Mouse (Mus musculus): ENCODE measurements around the gene Sema6c.
"Not testable (repeated sequence)": the region's sequence is repeated elsewhere in the genome, so short reads cannot be mapped to it uniquely, and the experiment has no call there.

The Sema6c gene

DNA sequence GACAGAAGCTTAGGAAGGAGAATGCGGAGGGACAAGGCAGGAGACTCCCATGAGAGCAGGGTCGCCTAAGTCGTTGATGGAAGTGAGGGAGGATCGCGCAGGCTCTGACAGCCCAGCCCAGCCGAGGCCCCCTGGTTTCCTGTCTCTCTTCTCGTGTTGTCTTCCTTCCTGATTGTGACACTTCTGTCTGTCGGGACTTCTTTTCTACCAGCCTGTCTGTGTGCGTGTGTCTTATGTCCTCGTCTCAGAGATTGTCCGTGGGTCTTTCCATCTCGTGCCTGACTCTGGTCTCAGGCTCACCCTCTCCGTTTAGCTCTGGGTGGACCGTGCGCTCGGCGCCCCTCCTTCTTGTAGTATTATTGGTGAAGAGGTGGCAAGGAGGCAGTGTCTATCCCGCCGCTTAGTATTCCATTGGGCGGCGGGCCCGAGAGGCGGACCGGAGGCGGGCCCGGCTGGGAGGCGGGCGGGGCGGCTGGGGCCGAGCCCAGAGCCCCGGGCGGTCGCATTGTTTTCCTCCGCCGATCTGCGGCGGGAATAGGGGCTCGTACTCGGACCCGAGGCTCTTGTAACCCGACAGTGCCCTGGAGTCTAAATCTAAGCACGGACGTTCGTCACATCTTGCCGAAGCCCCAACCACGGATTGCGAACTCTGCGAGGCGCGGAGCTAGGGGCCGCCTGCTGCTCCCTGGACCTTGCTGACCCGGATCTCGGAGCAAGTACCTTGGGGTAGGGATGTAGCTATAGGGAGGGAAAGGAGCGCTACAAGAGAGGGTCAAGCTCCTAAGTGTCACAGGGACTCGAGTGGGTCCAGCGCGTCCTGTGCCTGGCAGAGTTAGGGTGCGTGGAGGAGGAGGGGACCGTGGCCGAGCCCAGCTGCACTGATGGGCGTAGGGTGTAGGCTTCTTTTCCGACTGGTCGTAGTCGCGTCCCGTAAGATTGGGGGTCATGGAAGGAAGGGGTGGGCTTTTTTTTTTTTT is at the start of gene Sema6c:
TSS of gene Sema6c (plus strand) at position 471 of the 977 bp plus-strand sequence.
- peak; percentile 86 for DNase-seq

DNA sequence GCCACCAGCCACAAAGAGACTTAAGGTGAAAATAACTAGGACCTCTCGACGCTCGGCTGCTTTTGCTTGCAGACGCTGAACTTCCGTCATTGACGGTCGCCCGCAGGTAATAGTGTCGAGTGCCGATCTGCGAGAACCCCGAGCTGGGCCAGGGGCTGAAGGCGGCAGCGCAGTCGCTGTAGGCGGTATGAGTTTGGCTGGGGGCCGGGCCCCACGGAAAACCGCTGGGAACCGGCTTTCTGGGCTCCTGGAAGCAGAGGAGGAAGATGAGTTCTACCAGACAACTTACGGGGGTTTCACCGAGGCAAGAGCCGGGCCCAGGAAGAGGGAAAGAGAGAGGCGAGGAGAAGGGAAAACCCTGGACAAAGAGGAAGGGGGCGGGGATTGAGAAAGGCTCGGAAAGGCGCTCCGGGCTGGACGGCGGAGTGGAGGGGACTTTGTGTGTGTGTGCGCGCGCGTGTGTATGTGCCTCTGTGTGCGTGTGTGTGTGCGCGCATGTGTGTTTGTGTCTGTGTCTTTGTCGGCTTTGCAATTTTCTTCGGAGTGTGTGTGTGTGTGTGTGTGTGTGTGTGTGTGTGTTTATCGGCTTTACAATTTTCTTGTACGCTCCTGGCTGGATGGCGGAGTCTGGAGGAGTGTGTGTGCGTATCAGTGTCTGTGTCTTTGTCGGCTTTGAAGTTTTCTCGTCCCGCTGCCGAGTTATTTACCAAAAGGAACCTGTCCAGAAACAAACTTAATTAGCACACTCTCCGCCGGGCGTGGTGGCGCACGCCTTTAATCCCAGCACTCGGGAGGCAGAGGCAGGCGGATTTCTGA is 49.1 kb upstream of the Sema6c start, which contains the start of gene Vps72:
TSS of gene Vps72 (plus strand) at position 112 of the 816 bp plus-strand sequence.
- DNase-seq: peak; percentile 90

- DNase-seq: no peak
Measured at GRCm38 (mm10) chr3:95112760-95113159, 47.5 kb upstream of the Sema6c start.

DNA sequence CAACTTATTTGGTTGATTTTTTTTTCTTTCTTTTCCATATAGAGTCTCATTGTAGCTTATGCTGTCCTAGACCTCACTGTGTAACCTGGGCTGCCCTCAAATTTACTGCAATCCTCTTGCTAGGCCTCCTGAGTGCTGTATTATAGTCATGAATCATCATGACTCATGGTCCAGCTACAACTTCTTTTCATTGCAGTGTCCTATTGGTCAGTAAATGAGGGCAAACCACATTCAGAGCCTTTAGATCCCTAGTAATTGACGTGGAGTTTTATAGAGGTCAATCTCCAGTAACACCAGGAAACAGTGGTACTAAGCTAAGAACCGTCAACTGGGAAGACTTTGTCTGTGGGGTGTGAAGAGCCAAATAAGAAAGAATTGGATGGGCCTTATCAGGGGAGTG is 42.5 kb upstream of the Sema6c start:
- DNase-seq: no peak

DNA sequence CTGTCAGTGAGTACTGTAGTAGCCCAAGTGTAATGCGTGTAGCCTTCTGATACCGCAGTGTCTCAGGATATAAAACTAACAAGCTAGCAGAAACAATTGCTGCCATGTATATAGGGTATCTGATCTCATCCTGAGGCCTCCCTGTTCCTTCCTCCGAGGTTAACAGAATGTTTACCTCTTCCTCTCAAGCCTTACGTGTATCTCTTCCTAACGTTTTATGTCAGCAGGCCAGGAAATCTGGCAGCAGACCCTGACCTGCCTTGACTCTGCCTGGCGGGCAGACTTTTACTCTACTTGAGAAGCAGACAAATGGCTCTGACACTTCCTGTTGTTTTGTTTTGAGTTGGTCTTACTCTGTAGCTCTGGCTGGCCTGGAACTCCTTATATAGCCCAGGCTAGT is 38.7 kb upstream of the Sema6c start:
- no peak for DNase-seq

DNA sequence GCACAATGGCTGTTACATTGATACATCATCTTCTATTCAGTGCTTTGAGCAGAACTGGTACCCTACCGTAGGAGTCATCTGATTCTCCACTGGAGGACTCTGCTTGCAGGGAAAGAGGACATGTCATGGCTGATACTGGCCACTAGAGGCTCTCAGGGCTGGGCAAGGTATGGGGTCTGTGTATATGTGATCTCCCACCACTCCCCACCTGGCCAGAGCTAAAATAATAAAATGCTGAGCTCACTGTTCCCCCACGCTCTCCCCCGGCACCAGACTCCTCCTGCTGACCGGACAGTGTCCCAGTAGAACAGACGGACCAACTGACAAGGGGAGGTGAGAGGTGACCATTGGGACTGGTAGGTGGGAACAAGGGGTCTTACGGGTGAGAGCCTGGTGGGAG is 36.0 kb upstream of the Sema6c start, which contains the start of gene Tmod4:
TSS of gene Tmod4 (plus strand) at position 231 of the 400 bp plus-strand sequence.
- DNase-seq: peak; percentile 34

GRCm38 (mm10) chr3:95124972-95125371 is 35.3 kb upstream of the Sema6c start:
- no peak for DNase-seq

- no peak for DNase-seq
Measured at GRCm38 (mm10) chr3:95129226-95129651, 31.0 kb upstream of the Sema6c start.

DNA sequence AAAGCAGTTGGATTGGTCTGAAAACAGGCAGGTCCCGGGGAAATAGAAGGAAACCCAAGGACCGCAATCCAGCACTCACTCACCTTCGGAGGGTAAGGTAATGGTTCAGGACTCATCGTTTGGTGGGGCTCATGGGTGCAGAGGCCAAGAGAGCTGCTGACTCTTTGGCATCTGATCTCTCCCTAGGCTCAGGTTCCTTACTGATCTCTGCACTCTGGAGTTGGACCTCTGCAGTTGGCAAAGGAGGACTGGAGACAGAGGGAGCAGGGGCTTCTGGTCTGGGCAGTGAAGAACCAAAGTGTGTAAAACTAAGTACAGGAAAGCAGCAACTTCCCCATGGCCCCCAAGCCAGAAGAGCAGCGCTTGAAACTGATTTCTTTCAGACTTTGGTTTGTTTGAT is 30.2 kb upstream of the Sema6c start:
- DNase-seq: no peak

DNA sequence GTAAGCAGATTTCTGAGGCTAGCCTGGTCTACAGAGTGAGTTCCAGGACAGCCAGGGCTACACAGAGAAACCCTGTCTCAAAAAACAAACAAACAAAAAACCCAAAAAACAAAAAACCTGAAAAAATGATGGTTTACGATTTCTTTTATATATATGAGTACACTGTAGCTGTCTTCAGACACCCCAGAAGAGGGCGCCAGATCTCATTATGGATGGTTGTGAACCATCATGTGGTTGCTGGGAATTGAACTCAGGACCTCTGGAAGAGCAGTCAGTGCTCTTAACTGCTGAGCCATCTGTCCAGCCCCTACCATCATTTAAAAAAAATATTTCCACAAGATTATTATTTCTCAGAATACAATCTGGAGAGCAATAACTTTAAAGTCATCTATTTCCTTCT is 27.9 kb upstream of the Sema6c start:
- DNase-seq: not testable (repeated sequence)

DNA sequence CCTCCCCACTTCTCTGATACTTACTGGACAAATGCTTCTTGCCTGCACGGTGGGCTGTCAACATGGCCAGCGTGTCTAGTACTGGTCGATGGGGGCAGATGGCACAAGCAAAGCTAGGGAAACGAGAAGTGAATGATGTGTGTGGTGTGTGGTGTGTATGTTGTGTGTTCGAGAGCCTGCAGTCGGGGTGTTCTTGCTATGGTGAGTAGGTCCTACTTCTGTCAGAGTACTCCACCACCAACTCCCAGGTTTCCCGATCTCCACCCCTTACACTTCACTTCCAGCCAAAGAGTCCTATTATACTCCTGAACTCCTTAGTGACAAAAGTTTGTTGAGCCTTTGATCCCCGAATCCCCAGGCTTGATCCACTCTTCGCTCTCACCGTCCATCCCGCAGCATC is 27.1 kb upstream of the Sema6c start:
- no peak for DNase-seq

DNA sequence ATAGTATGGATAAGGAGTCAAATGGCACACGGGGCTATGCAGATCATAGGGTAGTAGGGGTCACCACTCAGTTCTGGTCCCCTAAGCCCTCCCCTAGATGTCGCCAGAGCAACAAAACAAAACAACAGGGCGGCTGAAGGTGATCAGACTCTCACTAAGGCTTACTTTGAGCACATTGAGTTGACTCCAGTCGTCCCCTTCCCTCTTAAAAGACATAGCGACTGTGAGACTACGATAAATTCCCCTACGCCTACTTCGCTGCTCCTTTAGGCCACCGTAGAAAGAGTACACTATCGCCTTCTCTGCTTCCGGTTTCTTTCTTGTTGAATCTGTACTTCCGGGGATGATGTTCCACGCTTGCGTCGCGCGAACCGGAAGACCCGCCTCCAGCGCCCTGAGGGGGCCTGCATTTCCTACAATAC is 26.6 kb upstream of the Sema6c start, which contains the start of the genes Scnm1 and Lysmd1:
TSS of gene Scnm1 (minus strand) at position 332 of the 422 bp plus-strand sequence.
TSS of gene Lysmd1 (plus strand) at position 409 of the 422 bp plus-strand sequence.
- DNase-seq: peak; percentile 89

DNA sequence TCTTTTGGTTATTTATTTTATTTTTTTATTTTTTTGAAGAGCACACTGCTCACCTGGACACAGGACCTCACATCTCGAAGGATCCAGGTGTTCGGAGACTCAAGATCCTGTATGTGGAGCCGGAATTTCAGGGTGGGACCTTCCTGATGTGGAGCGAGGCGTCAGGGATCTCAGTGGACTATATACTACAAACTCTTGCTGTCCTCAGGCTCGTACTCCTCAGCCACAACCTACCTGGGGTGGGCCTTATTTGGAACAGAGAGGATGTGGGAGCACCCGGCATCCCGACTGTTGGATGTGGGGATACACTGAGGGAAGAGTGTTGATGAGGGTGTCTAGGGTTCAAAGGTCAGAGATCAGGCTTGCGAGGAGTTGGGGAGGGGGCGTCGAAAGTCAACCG is 26.1 kb upstream of the Sema6c start:
- DNase-seq: not testable (repeated sequence)

DNA sequence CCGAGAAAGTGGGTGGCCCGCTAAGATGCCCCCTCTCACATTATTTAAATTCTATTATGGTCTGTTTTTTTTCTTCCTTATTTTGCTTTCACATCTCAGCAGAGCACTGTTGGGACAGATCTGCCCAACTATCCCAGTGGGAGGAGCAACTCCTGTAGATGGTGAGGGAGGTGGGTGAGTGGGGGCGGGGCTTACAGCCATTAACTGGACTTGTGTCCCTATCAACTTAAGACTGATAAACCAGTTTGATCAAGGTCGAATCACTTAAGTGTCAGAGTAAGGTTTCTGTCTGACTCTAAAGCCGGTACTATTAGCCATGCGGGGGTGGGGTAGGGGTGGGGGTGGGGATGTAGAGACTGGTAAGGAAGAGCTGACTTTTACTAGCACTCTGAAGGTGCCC is 25.2 kb upstream of the Sema6c start:
- DNase-seq: peak; percentile 26

DNA sequence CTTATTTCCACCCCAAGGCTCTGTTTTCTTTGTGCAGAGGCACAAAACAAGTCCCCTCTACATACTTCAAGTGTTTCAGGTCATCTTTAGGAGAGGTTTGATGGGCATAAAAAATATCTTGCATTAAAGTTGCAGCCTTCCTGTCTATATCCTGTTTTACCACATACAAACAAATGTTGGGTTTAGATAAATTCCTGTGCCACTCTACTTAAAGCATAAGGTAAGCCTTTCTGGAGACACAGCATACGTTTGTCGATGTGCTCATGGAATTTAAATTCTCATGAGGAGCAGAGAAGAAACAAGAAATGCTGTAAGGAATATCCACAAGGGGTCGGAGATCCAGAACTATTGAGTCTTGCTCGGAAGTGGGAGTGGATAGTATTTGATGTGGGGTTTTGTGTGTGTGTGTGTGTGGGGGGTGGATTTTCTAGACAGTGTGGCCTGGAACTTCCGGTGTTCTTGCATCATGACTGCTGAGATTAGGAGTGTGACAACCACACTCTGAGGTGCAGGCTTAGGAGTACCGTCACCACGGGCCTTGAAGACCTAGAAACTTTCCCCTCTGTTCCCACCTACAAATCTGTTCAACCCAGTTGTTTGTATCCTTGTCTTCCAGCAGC is 24.7 kb upstream of the Sema6c start:
- DNase-seq: peak; percentile 27

- no peak for DNase-seq
Measured at GRCm38 (mm10) chr3:95136336-95136735, 23.9 kb upstream of the Sema6c start.

DNA sequence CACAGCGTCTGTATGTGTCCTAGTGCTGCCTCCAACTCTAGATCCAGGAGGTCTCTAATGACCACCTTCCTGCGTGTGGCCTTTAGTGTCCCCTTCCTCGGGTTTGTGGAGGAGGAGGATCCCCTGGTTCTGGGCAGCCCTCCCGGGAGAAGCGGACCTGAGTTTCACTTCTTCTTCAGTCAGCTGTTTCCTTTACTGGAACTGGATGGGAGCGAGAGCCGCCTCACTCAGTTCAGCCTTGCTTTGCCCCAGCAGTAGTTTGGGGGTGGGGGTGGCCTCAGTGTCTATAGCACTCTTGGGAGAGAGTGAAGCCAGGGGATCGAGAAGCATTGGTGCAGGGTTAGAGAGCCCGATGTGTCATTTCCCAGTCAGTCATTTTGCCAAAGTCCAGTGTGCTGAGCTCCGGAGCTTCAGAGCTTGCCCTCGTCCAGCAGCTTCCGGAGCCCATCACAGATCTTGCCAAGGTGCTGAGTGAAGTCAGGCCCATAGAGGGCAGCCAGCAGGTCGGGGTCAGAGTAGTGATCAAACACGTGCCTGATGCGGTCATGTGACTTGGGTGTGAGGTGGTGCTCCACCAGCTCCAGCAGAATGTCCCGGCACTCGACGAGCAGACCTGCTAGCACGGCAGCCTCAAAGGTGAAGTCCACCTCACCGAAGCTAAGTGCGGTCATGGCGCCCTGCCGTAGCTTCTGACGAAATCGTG is 20.5 kb upstream of the Sema6c start:
- DNase-seq: no peak

DNA sequence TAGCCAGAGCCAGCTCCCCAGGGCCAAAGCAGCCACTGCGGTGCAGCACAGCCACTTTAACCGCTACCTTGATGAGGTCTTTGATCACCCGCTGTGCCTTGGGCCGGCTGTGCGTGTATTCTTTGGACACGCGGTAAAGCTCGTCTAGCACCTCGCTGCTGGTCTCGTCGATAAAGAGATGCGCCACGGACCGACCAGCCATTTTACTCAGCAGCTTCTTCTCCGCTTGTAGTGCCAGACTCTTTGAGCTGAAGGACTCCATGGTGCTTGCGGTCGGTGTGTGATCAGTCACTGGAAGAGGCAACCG is 20.0 kb upstream of the Sema6c start:
- no peak for DNase-seq

- no peak for DNase-seq
Measured at GRCm38 (mm10) chr3:95140795-95141194, 19.5 kb upstream of the Sema6c start.

DNA sequence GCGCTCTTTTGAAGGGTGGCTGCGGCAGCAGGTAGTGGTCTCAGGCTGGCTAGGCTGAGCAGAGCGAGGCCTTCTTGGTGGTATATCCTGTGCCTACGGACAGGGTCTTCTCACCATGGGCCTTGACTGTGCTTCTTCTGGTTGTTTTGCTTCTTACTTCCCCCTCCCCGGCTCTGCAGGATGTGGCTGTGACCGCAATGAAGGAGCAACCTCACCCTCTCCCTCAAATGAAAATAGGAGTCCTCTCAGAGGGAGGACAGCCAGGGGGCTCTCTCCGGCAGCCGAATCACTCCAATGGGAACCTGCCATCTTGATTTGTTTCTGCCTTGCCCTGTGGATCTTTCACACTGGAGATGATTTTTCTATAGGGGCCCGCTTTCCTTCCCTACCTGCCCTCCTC is 18.8 kb upstream of the Sema6c start:
- peak; percentile 85 for DNase-seq

DNA sequence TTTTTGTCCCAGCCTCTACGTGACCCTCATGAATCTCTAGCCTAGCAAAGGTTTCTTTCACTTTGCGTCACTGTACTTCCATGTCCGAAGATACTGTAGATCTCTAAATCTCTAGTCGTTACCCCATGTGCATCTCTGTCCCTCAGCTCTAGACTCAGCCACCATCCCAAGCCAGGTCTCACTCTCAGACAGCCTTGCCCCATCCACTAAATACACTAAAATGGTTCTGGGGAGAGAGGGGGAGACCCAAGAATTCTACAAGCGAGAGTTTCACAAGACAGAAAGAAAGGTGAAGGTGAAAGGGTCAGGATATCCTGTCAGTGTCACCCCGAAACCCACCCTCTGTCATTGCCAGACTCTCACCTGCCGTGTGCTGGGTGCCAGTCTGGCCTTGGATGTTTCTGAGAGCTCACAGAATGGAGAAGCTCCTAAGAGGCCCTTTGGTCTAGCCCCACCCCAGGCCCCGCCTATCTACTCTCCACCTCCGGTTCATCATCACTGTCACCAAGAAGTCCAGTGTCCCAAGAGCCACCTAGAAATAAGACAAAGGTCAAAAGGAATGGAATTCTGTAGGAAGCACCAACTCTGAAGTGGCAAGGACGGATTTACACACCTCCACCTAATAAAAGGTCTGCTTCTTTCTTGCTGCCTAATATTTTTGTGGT is 18.2 kb upstream of the Sema6c start, which contains the start of gene Tnfaip8l2:
TSS of gene Tnfaip8l2 (minus strand) at position 409 of the 665 bp plus-strand sequence.
- DNase-seq: peak; percentile 67

- peak; percentile 91 for DNase-seq
Measured at GRCm38 (mm10) chr3:95142617-95143011, 17.6 kb upstream of the Sema6c start.

All from thymus, postnatal 25 days (tissue).